Mouse (Mus musculus) heart, embryonic 15.5 days (tissue): ENCODE results near the gene Fbxw21. TPM values are rescaled to one million over a fixed set of nuclear protein-coding genes. Genes with fewer than 3 reads are reported as not detected.
"Not testable (repeated sequence)": the region's sequence is repeated elsewhere in the genome, so short reads cannot be mapped to it uniquely, and the experiment has no call there.

ENCODE experiments used
- ATAC-seq: fragments of 200-750 bp; cut with Nextera tagmentation; replicated peaks from 2 replicates; pipeline ENCODE4 v1.8.0; 2017; ENCODE audit warnings: low read depth, moderate TSS enrichment; ENCODE audit not compliant: insufficient number of reproducible peaks, insufficient read depth, low FRiP score
- H3K27ac ChIP-seq: fragments of 300-500 bp; sonication (generic); 2 replicates; pipeline ENCODE4 v1.5.1; 2015; ENCODE audit warnings: mild to moderate bottlenecking, inconsistent platforms
- H3K27me3 ChIP-seq: fragments of 300-500 bp; sonication (generic); 2 replicates; pipeline ENCODE4 v1.6.1; 2015; ENCODE audit warnings: inconsistent platforms
- H3K36me3 ChIP-seq: fragments of 300-500 bp; sonication (generic); 2 replicates; pipeline ENCODE4 v1.6.1; 2015; ENCODE audit warnings: mild to moderate bottlenecking, inconsistent platforms
- H3K4me1 ChIP-seq: fragments of 300-500 bp; sonication (generic); replicated peaks from 2 replicates; pipeline ENCODE4 v1.6.1; 2015; ENCODE audit warnings: inconsistent platforms
- H3K4me2 ChIP-seq: fragments of 300-500 bp; sonication (generic); 2 replicates; pipeline ENCODE4 v1.6.1; 2015; ENCODE audit warnings: inconsistent platforms, mild to moderate bottlenecking, moderate library complexity
- H3K4me3 ChIP-seq: fragments of 300-500 bp; sonication (generic); 2 replicates; pipeline ENCODE4 v1.5.1; 2015; ENCODE audit warnings: mild to moderate bottlenecking, inconsistent platforms
- H3K9ac ChIP-seq: fragments of 300-500 bp; sonication (generic); 2 replicates; pipeline ENCODE4 v1.6.1; 2015; ENCODE audit warnings: mild to moderate bottlenecking, inconsistent platforms
- H3K9me3 ChIP-seq: fragments of 300-500 bp; sonication (generic); replicated peaks from 2 replicates; pipeline ENCODE4 v1.6.1; 2016; ENCODE audit warnings: inconsistent platforms
- WGBS: fragments of 180-500 bp; shearing (Covaris S2); methylation state at CpG from one replicate; pipeline ENCODE4 v1.1.7; 2015; ENCODE audit warnings: mixed read lengths; 5-methylcytosine and 5-hydroxymethylcytosine counted together
- polyA plus RNA-seq: library from polyadenylated mRNA; unstranded; fragments of >200 nt; fragmentation: Nextera tagmentation; extraction: Ambion mirVana; gene quantifications from 2 replicates; pipeline ENCODE4 v1.2.1, GENCODE M21; 2015

Gene Fbxw21
- polyA plus RNA-seq, result not detected in 2 replicates

GRCm38 (mm10) chr9:109161941-109162340 is at the start of gene Fbxw21:
Gene Fbxw21, minus strand, starts transcription at chr9:109162041.
- Histone ChIP-seq H3K9ac (no peak within 1 kb of the TSS), H3K9me3 (no peaks in the 10 kb centered on the region), H3K4me2 (no peak within 1 kb of the TSS), H3K4me3 (no peak within 1 kb of the TSS), H3K27me3 (no peaks in the 10 kb centered on the region), H3K36me3 (no peaks in the 10 kb centered on the region), H3K4me1 (no peaks in the 10 kb centered on the region), H3K27ac (no peak within 1 kb of the TSS)
- WGBS, result 57% methylated on average over 3 of the region's 3 CpGs
- ATAC-seq, result no peak

GRCm38 (mm10) chr9:109201347-109201746 is 39.5 kb upstream of the Fbxw21 start:
- not testable (repeated sequence) for ATAC-seq, H3K4me2 ChIP-seq
- WGBS, result 56% methylated on average over 1 of the region's 1 CpGs

GRCm38 (mm10) chr9:109200349-109200748 is 38.5 kb upstream of the Fbxw21 start:
- H3K4me2 ChIP-seq, result no peak overlapping the region
- no peaks in the 10 kb centered on the region for H3K27me3 ChIP-seq
- H3K4me3 ChIP-seq, result no peak overlapping the region
- no peaks in the 10 kb centered on the region for H3K4me1 ChIP-seq
- H3K27ac ChIP-seq, result no peak overlapping the region
- ATAC-seq, result no peak
- no peaks in the 10 kb centered on the region for H3K9me3 ChIP-seq
- no peaks in the 10 kb centered on the region for H3K36me3 ChIP-seq
- no peak overlapping the region for H3K9ac ChIP-seq
- WGBS, result 79% methylated on average over 1 of the region's 1 CpGs

More at GRCm38 (mm10) chr9:109201347-109201746, 39.5 kb upstream of the Fbxw21 start:
- H3K36me3 ChIP-seq, H3K4me3 ChIP-seq, H3K9me3 ChIP-seq, H3K4me1 ChIP-seq, H3K9ac ChIP-seq, H3K27ac ChIP-seq, H3K27me3 ChIP-seq: not testable (repeated sequence)

- Histone ChIP-seq H3K4me2 (no peak overlapping the region), H3K9ac (no peak overlapping the region), H3K4me3 (no peak overlapping the region), H3K27ac (no peak overlapping the region), H3K9me3 (no peaks in the 10 kb centered on the region), H3K4me1 (no peaks in the 10 kb centered on the region), H3K27me3 (no peaks in the 10 kb centered on the region), H3K36me3 (no peaks in the 10 kb centered on the region)
- ATAC-seq, result no peak
- WGBS, result 29% methylated on average over 1 of the region's 1 CpGs
Measured at GRCm38 (mm10) chr9:109199353-109199752, 37.5 kb upstream of the Fbxw21 start.

- not testable (repeated sequence) for H3K27me3 ChIP-seq, H3K4me2 ChIP-seq, H3K27ac ChIP-seq, H3K9me3 ChIP-seq, H3K4me1 ChIP-seq, H3K36me3 ChIP-seq, H3K4me3 ChIP-seq, ATAC-seq, H3K9ac ChIP-seq
- 65% methylated on average over 3 of the region's 3 CpGs for WGBS
Measured at GRCm38 (mm10) chr9:109195875-109196274, 34.0 kb upstream of the Fbxw21 start, which contains the start of gene Fbxw13. Gene Fbxw13, minus strand, starts transcription at chr9:109195975.

GRCm38 (mm10) chr9:109177208-109177607 is 15.4 kb upstream of the Fbxw21 start:
- Histone ChIP-seq H3K9me3 (no peaks in the 10 kb centered on the region), H3K4me2 (no peak overlapping the region), H3K4me3 (no peak overlapping the region), H3K9ac (no peak overlapping the region), H3K27ac (no peak overlapping the region), H3K4me1 (no peaks in the 10 kb centered on the region), H3K27me3 (no peaks in the 10 kb centered on the region), H3K36me3 (no peaks in the 10 kb centered on the region)
- ATAC-seq, result no peak
- 75% methylated on average over 1 of the region's 1 CpGs for WGBS

GRCm38 (mm10) chr9:109176301-109176700 is 14.5 kb upstream of the Fbxw21 start:
- Histone ChIP-seq H3K27me3 (no peaks in the 10 kb centered on the region), H3K36me3 (no peaks in the 10 kb centered on the region), H3K9ac (no peak overlapping the region), H3K4me1 (no peaks in the 10 kb centered on the region), H3K4me2 (no peak overlapping the region), H3K4me3 (no peak overlapping the region), H3K27ac (no peak overlapping the region), H3K9me3 (no peaks in the 10 kb centered on the region)
- WGBS, result 68% methylated on average over 1 of the region's 1 CpGs
- no peak for ATAC-seq

- no peak for ATAC-seq
Measured at GRCm38 (mm10) chr9:109167316-109167715, 5.5 kb upstream of the Fbxw21 start.

GRCm38 (mm10) chr9:109140414-109140813 is 21.4 kb downstream of the Fbxw21 start:
- H3K9me3 ChIP-seq, H3K4me3 ChIP-seq, H3K9ac ChIP-seq, H3K27me3 ChIP-seq, ATAC-seq, H3K4me2 ChIP-seq, H3K4me1 ChIP-seq, H3K36me3 ChIP-seq, H3K27ac ChIP-seq: not testable (repeated sequence)
- WGBS, result 61% methylated on average over 4 of the region's 4 CpGs

More at GRCm38 (mm10) chr9:109167316-109167715, 5.5 kb upstream of the Fbxw21 start:
- Histone ChIP-seq H3K4me3 (no peak overlapping the region), H3K36me3 (no peaks in the 10 kb centered on the region), H3K4me2 (no peak overlapping the region), H3K27me3 (no peaks in the 10 kb centered on the region), H3K27ac (no peak overlapping the region), H3K9me3 (no peaks in the 10 kb centered on the region), H3K4me1 (no peaks in the 10 kb centered on the region), H3K9ac (no peak overlapping the region)

- no peaks in the 10 kb centered on the region for H3K4me1 ChIP-seq
- no peaks in the 10 kb centered on the region for H3K36me3 ChIP-seq
- 80% methylated on average over 5 of the region's 5 CpGs for WGBS
- no peaks in the 10 kb centered on the region for H3K9me3 ChIP-seq
- no peaks in the 10 kb centered on the region for H3K27me3 ChIP-seq
- no peak overlapping the region for H3K27ac ChIP-seq
- H3K9ac ChIP-seq, result no peak overlapping the region
- ATAC-seq, result no peak
- H3K4me2 ChIP-seq, result no peak overlapping the region
- no peak overlapping the region for H3K4me3 ChIP-seq
Measured at GRCm38 (mm10) chr9:109130076-109130475, 31.8 kb downstream of the Fbxw21 start.

- no peaks in the 10 kb centered on the region for H3K27me3 ChIP-seq
- no peak overlapping the region for H3K4me2 ChIP-seq
- H3K9ac ChIP-seq, result no peak overlapping the region
- H3K27ac ChIP-seq, result no peak overlapping the region
- no peaks in the 10 kb centered on the region for H3K36me3 ChIP-seq
- H3K4me1 ChIP-seq, result peaks cover 4% of the 10 kb centered on the region
- no peak overlapping the region for H3K4me3 ChIP-seq
- 50% methylated on average over 3 of the region's 3 CpGs for WGBS
- no peak for ATAC-seq
- no peaks in the 10 kb centered on the region for H3K9me3 ChIP-seq
Measured at GRCm38 (mm10) chr9:109128211-109128610, 33.6 kb downstream of the Fbxw21 start.

GRCm38 (mm10) chr9:109127076-109127475 is 34.8 kb downstream of the Fbxw21 start:
- no peaks in the 10 kb centered on the region for H3K36me3 ChIP-seq
- no peak overlapping the region for H3K9ac ChIP-seq
- H3K4me3 ChIP-seq, result no peak overlapping the region
- H3K9me3 ChIP-seq, result no peaks in the 10 kb centered on the region
- no peak overlapping the region for H3K27ac ChIP-seq
- H3K4me1 ChIP-seq, result peaks cover 10% of the 10 kb centered on the region
- H3K4me2 ChIP-seq, result no peak overlapping the region
- no peak for ATAC-seq
- no peaks in the 10 kb centered on the region for H3K27me3 ChIP-seq
- WGBS, result 73% methylated on average over 4 of the region's 4 CpGs
